Mouse (Mus musculus) megakaryocyte, embryonic 14.5 days (primary cell): ENCODE data around the gene Zfp646. TPM values are rescaled to one million over a fixed set of nuclear protein-coding genes. Genes with fewer than 3 reads are reported as not detected.

ENCODE experiments used
- H3K27me3 ChIP-seq: replicated peaks from 2 replicates; pipeline ENCODE3; 2012; ENCODE audit warnings: inconsistent platforms
- H3K36me3 ChIP-seq: replicated peaks from 2 replicates; pipeline ENCODE3; 2012; ENCODE audit warnings: low read length, inconsistent platforms, mixed read lengths
- H3K4me1 ChIP-seq: 2 replicates; pipeline ENCODE4 v1.6.1; 2012; ENCODE audit warnings: inconsistent platforms
- H3K4me3 ChIP-seq: replicated peaks from 2 replicates; pipeline ENCODE3; 2012; ENCODE audit warnings: moderate library complexity, mild to moderate bottlenecking, inconsistent platforms
- H3K9me3 ChIP-seq: 2 replicates; pipeline ENCODE4 v1.6.1; 2012; ENCODE audit warnings: inconsistent platforms
- FLI1 ChIP-seq: IDR thresholded peaks from 2 replicates; pipeline ENCODE4 v1.6.1; 2012; ENCODE audit warnings: low read length, inconsistent platforms, mixed read lengths
- GATA1 ChIP-seq: IDR thresholded peaks from 3 replicates; pipeline ENCODE4 v1.6.1; 2012; ENCODE audit warnings: mixed read lengths, low read length, inconsistent platforms, borderline replicate concordance
- polyA plus RNA-seq: library from polyadenylated mRNA; stranded (reverse); fragments of >175 nt; gene quantifications from 2 replicates; pipeline ENCODE4 v1.2.3, GENCODE M21; 2012; ENCODE audit warnings: low replicate concordance; ENCODE audit not compliant: insufficient read depth

Gene Zfp646
- polyA plus RNA-seq, 1 experiment: 6.3 TPM

DNA sequence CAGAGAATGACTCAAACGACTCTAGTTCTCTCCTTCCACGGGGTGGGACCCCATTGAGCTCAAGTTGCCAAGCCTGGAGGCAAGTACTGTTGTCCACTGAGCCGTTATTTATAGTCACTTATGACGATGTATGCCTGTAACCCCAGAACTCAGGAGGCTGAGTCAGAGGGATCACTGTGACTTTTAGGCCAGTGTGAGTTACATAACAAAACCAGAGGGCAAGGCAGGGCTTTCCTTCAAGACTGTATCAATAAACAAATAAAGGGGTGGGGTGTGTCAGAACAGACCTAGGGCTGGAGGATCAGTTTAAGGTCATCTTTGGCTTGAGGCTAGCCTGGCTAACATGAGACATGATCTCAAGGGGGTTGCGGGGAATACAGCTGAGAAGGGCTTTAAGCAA, 25.1 kb upstream of the Zfp646 start:
- TF ChIP-seq FLI1 (no peak), GATA1 (no peak)
- H3K4me1 ChIP-seq: peaks cover 80% of the 10 kb centered on the region
- H3K36me3 ChIP-seq: peaks cover 65% of the 10 kb centered on the region
- peak overlapping the region; percentile 86 for H3K4me3 ChIP-seq
- H3K9me3 ChIP-seq: no peaks in the 10 kb centered on the region
- no peaks in the 10 kb centered on the region for H3K27me3 ChIP-seq

DNA sequence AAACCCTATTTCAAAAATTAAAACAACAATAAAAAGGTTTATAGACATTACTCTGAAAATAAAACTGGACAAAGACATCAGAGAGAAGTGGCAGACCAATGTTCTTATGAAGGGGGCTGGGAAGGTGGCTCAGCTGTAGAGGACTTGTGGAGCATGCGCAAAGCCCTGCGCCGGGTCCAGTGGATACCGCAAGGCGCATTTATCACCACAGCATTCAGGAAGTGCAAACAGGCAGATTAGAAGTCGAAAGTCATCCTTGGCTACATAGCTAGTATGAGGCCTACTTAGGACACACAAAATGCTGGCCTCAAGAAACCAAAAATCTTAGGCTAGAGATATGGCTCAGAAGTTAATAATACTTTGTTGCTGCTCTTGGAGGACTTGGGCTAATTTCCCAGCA, 17.8 kb upstream of the Zfp646 start:
- Histone ChIP-seq H3K4me3 (peak overlapping the region; percentile 59), H3K27me3 (no peaks in the 10 kb centered on the region), H3K4me1 (peaks cover 50% of the 10 kb centered on the region), H3K9me3 (no peaks in the 10 kb centered on the region), H3K36me3 (peaks cover 33% of the 10 kb centered on the region)
- TF ChIP-seq FLI1: no peak
- TF ChIP-seq GATA1: 0 out of 3 replicates have a peak, but pooled peaks have one; percentile 18

DNA sequence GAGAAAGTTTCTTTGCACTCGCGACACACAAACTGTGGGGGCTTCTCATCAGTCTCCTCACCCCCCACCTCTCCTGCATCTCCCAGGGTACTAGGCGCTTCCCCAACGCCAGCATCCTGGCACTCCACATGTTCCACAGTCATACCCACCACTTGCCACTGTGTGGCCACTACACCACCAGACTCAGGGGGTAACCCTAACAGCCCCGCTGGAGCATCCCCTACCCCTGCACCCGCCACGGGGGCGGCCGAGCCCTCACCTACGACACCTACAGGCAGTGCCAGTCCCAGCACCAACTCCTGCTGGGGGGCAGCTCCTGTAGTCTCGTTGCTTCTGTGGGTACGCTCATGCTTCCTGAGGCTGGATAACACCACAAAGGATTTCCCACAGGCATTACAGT, 9.6 kb upstream of the Zfp646 start:
- Histone ChIP-seq H3K4me3 (no peak overlapping the region), H3K36me3 (peaks cover 79% of the 10 kb centered on the region), H3K9me3 (no peaks in the 10 kb centered on the region), H3K4me1 (peaks cover 43% of the 10 kb centered on the region), H3K27me3 (no peaks in the 10 kb centered on the region)
- TF ChIP-seq GATA1 (no peak), FLI1 (no peak)

DNA sequence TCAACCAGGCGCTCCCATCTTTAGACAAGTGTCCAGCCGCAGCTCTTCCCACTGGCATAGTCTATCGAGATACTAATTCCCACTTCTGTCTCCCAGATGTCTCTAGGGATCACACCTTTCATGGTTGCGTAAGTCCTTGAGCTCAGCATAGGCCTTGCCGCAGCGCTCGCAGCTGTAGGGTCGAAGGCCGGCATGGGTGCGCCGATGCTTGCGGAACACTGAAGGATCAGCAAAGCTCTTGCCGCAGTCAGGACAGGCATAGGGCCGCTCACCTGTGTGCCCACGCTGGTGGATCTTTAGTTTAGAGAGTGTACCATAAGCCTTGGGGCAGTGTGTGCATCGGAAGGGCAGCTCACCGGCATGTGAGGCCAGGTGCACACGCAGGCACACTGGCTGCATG, 8.4 kb upstream of the Zfp646 start:
- Histone ChIP-seq H3K4me3 (peak overlapping the region; percentile 46), H3K27me3 (no peaks in the 10 kb centered on the region), H3K36me3 (peaks cover 82% of the 10 kb centered on the region), H3K9me3 (no peaks in the 10 kb centered on the region), H3K4me1 (peaks cover 51% of the 10 kb centered on the region)
- TF ChIP-seq FLI1 (no peak), GATA1 (no peak)

DNA sequence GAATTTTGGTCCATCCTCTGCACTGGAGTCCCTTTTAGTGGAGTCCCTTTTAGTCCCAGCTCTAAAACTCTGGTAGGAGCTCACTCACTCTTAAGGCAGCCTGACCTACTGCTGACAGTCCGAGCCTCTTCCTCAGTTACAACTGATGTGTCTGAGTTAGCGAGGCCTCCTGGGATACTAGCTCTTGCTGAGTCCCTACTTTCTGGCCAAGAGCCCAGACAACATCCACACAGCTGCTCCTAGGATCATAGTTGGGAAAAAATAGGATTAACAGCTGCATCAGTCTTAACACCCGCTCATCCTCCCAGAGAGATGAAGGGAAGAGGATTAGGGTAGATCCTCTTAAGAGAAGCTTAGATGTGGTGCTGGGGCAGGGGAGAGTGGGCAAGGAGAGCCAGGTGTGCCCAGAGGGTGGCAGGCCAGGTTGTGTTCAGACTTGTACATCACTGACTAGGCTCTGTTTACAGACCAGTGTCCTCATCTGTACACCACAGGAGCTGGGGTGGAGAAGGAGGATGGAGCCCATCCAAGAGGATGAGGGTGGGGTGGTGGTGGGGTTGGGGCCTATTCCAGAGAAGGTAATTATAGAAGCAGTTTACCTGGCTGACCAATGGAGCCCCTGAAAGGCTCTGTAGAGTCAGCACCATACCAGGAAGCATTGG, 6.7 kb upstream of the Zfp646 start:
- TF ChIP-seq GATA1 (no peak), FLI1 (no peak)
- Histone ChIP-seq H3K4me3 (no peak overlapping the region), H3K9me3 (no peaks in the 10 kb centered on the region), H3K36me3 (peaks cover 80% of the 10 kb centered on the region), H3K4me1 (peaks cover 67% of the 10 kb centered on the region), H3K27me3 (no peaks in the 10 kb centered on the region)

DNA sequence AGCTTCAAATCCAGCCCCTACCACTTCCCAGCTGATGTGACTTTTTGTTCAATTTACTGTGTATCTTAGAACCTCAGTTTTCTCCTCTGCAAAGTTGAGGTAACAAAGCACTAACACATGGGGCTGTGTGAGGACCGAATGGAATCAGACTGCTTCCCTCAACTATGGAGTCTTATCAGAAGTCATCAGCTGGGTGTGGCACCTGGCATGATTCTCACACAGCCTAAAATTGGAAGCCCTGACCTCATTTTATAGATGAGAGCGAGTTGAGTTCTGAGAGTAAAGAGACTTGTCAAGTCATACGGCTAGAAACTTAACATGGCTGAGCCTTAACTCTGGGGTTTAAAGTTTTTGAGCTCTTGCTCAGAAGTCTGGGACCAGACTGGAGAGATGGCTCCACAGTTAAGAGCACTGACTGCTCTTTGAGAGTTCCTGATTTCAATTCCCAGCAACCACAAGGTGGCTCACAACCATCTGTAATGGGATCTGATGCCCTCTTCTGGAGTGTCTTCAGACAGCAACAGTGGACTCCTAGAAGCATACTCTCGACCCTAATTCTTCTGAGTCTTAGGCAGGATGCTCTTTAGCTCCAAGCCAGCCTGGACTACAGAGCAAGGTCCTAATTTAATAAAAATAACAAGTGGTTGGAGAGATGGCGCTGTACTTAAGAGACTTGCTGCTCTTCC, 5.7 kb upstream of the Zfp646 start:
- H3K4me1 ChIP-seq: peaks cover 76% of the 10 kb centered on the region
- TF ChIP-seq FLI1 (no peak), GATA1 (no peak)
- no peak overlapping the region for H3K4me3 ChIP-seq
- peaks cover 70% of the 10 kb centered on the region for H3K36me3 ChIP-seq
- H3K27me3 ChIP-seq: no peaks in the 10 kb centered on the region
- H3K9me3 ChIP-seq: no peaks in the 10 kb centered on the region

DNA sequence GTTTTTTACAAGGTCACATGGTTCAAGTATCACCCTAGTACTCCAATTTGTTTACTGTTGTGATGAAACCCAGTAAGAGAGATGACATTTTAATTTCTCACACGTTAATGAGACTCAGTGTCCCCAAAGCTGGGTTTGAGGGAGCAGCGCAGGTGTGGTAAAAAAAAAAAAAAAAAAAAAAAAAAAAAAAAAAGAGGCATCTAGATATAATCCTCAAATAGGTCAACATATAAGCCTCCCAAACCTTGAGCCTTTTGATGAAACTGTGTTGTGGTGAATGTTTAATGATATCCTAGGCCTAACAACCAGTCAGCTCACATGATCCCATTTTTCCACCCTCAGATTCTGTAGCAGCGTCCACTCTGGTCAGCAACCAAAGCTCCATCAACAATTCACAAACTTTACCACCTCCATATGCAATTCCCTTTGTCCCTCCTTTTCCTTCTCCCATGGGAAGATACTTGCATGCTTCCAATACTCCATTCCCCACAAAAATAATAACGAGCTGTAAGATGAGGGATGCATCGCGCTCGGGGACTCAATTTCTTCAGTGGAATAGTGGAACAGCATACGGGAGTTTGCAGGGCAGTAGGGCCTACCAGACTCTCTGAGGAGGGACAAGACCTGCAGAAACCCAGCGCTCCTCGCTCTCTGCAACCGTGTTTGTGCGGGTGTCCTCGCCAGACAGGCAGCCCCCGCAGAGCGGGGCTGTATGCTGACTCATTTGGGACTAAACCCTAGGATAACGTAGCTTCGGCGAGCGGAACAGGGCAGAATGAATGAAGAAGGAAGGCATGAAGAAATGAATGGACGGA, 1.0 kb upstream of the Zfp646 start:
- H3K4me1 ChIP-seq: peaks cover 57% of the 10 kb centered on the region

DNA sequence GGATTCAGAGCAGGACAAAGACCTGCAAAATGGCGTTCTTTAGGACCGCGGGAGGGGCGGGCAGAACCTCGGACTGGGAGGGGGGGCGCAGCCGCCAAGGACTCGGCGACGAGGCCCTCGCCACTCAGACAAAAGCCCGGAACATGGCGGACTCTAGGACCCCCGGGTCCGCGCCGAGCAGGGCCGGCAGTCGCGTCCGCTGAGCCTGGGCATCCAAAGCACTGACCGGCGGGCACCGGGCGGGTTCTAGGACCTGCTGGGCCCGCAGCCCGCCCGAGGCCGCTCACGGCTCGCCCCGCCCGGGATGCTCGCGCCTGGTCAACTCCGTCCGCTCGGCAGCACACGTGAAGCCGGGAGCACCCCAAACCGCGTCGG, 407 bp upstream of the Zfp646 start:
- TF ChIP-seq GATA1 (no peak), FLI1 (no peak)
- Histone ChIP-seq H3K36me3 (peaks cover 50% of the 10 kb centered on the region), H3K4me1 (peaks cover 60% of the 10 kb centered on the region), H3K9me3 (peaks cover 24% of the 10 kb centered on the region), H3K4me3 (peak overlapping the region; percentile 99), H3K27me3 (no peaks in the 10 kb centered on the region)

More for the DNA sequence above, 1.0 kb upstream of the Zfp646 start:
- TF ChIP-seq FLI1 (no peak), GATA1 (no peak)
- peaks cover 50% of the 10 kb centered on the region for H3K36me3 ChIP-seq
- H3K4me3 ChIP-seq: peak overlapping the region; percentile 99
- no peaks in the 10 kb centered on the region for H3K27me3 ChIP-seq
- H3K9me3 ChIP-seq: peaks cover 18% of the 10 kb centered on the region

DNA sequence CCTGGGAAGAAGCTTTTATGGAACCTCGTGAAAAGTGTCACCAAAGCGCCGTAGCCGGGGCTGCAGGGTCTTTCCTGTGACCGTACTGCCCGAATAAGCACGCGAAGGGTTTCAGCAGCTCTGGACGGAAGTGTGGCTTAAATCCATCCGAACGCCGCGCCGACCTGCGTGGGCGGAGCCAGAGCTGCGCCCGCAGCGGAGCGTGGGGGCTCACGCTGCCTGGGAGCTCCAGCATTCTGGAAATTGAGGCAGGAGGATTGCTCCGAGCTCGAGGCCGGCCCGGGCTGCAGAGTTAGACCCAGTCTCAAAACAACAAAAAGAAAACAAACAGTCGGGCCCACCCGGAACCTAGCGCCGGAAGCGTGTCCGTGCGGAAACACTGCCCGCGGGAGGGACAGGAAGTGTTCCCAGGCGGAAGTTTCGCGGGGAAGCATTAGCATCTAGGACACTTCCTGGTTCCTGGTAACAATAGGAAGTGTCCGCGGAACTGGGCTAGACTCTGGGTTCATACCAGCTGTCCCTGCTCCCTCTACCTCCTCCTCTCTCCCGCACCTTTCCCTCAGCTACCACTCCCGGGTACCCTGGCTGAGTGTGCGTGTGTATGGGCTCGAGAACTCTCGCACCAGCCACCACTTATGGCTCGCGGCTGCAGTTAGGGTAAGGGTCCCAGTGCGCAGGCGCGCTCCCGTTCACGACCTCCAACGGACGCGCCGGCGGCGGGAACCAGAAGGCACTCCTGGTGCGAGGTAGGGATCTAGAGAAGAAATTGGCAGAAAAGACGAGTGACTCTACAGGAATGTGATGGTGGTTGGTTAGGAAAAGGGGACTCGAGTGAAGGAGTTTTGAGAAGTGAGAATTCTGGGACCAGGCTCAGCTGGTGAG, 687 bp downstream of the Zfp646 start, which contains the start of gene Zfp668:
Gene Zfp668 (minus strand): TSS at position 362 of the 882 bp plus-strand sequence.
- peaks cover 67% of the 10 kb centered on the region for H3K4me1 ChIP-seq
- H3K9me3 ChIP-seq: peaks cover 35% of the 10 kb centered on the region
- no peak for TF ChIP-seq GATA1
- peak; percentile 85; the same call in 1 of the 2 replicates for TF ChIP-seq FLI1
- no peaks in the 10 kb centered on the region for H3K27me3 ChIP-seq
- H3K36me3 ChIP-seq: peaks cover 56% of the 10 kb centered on the region
- peak within 1 kb of the TSS; percentile 99 for H3K4me3 ChIP-seq
